Mouse (Mus musculus): ENCODE measurements at regions not wholly inside any gene's neighbourhood (a gene's known extent, or its start where the extent isn't known, plus 50 kb on each side); places are given as distances from the start of the nearest gene placed in this dataset.

GRCm38 (mm10) chr9:73173589-73174247 is 60.5 kb downstream of the Rsl24d1 start:
- no peak for DNase-seq (ENCODE audit: low spot score in 2 of 2)

- DNase-seq (ENCODE audit: low spot score in 2 of 2): no peak
These were observed 63.4 kb downstream of the Rsl24d1 start for GRCm38 (mm10) chr9:73176645-73177044.

- DNase-seq (ENCODE audit: low spot score in 2 of 2): peak in 1 of 2 experiments; percentile 22
These were observed 70.1 kb downstream of the Rsl24d1 start for GRCm38 (mm10) chr9:73183356-73183755.

DNA sequence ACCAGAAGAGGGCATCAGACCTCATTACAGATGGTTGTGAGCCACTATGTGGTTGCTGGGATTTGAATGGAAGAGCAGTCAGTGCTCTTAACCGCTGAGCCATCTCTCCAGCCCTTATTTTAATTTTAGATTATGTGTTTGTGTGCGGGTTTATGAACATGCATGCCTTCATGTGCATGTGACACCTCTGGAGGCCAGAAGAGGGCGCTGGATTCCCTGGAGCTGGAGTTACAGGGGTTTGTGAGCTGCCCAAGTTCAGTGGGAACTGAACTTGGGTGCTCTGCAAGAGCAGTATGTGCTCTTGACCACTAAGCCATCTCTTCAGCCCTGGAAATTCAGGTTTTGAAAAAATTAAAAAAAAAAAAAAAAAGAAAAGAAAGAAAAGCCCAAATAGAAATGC is 71.7 kb downstream of the Rsl24d1 start:
- no peak for DNase-seq (ENCODE audit: low spot score in 2 of 2)

DNA sequence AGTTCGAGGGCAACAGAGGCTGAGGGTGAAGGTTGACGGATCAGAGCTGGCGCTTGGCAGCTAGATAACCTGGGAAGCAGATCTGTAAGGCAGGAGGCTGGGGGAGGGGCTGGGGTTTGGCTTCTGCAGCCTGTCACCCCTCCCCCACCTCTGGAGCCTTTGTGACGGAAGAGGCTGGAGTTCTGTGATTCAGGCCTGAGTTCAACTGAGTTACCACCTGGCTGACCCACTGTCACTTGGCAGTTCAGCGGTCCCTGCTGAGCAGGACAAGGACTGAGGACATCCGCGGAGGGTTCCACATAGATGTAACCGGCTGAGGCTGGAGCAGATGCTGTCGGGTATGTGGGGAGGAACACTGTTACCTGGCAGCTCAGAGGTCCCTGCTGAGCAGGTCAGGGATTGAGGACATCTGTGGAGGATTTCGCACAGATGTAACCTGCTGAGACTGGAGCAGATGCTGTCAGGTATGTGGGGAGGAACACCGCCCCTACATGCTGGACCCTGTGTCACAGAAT is 79.1 kb downstream of the Rsl24d1 start:
- DNase-seq (ENCODE audit: low spot score in 2 of 2): no peak

GRCm38 (mm10) chr9:73198261-73199085 is 85.2 kb downstream of the Rsl24d1 start:
- no peak for DNase-seq (ENCODE audit: low spot score in 2 of 2)

DNA sequence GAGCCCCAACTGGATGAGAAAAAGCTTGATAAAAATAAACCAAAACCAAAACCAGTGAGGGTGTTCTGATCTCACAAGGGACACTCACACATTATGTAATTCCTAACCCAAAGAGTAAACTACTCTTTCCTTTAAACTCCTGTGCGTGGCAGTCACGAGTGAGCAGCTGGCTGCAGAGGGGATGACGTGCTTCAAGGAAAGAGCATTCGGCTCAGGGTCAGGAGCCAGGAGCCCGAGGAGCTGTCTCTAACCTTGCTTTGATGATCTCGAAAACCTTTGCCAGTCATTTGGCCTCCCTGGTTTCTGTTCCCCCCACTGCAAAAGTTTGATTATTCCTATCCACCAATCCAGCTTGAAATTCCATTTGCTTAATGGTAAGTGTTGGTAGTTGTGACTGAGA is 109.9 kb downstream of the Rsl24d1 start:
- no peak for DNase-seq (ENCODE audit: low spot score in 2 of 2)

- DNase-seq (ENCODE audit: low spot score in 2 of 2): no peak
These were observed 127.0 kb downstream of the Rsl24d1 start for GRCm38 (mm10) chr9:73240188-73240587.

DNA sequence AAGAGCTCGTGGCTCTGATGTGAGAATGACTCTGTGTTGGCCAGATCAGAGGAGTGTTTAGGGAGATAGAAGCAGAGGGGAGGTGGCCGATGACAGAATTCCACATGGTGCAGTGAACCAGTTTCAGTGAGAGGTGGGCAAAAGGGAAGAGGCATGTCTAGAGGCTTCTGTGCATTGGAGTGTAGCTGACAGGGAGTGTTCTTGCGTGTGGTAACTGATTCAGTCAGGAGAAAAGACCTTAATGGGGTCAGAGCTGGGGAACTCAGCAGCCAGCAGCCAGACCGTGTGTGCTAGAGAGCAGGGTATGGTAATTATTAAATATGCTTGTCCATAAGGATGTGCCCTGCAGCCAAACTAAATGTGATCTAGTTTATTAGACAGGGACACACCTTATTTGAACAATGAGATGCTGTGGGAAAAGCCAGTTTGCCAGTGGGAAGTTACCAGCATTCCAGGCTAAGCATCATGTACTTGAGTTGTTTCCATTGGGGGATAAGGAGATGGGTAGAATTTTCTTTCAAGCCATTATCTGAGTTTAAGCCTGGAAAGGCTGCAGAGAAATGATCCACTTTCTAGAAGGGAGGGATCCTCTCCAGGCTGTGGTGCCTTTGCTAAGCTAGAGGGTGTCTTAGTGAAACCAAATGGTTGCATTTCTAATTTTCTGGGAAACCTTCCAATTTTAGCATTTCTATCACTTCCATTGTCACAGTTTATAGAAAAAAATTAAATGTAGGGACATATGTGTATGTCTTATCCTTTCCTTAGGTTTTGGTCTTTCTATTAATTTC is 129.5 kb downstream of the Rsl24d1 start:
- no peak for DNase-seq (ENCODE audit: low spot score in 2 of 2)

DNA sequence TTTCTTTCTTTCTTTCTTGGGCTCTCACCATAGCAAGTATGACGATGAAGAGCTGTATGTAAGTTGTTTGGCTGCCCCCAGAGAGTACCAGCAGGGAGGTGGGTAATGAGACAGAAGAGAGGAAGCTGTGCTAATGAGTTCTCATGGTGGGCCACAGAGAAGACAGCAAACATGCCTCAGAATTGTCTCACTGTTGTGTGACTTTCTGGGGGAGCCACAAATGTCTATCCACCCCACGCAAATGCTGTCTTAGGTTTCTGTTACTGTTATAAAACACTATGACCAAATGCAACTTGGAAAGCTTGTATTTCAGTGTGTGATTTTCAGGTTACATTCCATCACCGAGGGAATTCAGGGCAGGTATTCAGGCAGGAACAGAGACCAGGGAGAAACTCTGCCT is 131.0 kb downstream of the Rsl24d1 start:
- DNase-seq (ENCODE audit: low spot score in 2 of 2): no peak

DNA sequence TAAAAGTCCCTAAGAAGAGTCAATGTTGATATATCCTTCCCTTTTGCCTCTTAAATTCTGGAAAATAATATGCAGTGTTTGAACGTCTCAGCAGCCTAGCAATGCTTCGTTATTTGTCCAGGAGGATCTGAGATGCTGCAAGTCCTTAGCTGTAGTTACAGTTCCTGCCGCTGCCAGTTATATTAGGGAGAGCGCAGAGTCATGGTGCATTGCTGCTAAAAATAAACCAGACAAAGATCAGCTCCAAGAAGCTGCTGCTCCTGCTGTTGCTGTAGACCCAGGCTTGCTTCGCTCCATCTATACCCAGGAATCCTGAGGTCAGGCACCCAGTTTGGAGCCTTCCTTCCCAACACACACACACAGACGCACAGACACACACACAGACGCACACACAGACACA is 132.3 kb downstream of the Rsl24d1 start:
- DNase-seq (ENCODE audit: low spot score in 2 of 2): peak; percentile 20 to 22

DNA sequence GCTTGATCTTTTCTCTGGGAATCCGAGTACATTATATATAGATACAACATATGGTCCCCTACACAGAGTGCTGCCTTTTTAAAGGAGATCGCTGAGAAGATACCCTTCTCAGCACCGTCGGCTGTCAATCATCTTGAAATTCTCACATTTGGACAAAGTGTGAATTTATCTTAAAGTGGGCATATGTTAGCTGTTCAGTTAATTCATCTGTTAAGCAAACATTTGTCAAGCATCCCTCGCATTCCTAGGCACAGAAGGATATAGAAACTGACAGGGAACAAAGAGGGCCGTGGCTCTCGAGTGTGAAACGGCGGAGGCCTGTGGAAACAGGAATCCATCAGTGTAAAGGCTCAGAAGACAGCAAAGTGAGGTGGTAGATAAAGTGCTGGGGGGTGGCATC is 144.9 kb downstream of the Rsl24d1 start:
- DNase-seq (ENCODE audit: low spot score in 2 of 2): peak in 1 of 2 experiments; percentile 28

- no peak for DNase-seq (ENCODE audit: low spot score in 2 of 2)
These were observed 145.4 kb downstream of the Rsl24d1 start for GRCm38 (mm10) chr9:73258640-73259039.

GRCm38 (mm10) chr9:73262711-73263110 is 149.5 kb downstream of the Rsl24d1 start:
- no peak for DNase-seq (ENCODE audit: low spot score in 2 of 2)

DNA sequence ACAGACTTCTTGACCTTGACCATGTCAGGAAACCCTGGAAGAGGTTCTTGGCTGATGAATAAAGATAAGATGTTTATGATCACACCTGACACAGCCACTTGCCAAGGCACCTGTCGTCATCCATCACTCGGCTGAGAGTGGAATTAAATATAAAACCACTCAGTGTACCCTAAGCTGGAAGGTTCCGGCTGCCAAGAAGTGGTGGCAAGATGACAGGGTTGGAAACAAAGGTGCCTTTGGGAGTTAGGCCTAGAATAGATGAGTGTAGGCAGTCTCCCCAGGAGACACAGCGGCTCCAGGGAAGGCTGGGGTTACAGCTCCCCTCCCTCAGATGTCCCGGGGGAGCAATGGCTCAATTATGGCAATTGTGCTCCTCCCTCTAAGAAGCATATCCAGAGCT is 157.0 kb downstream of the Rsl24d1 start:
- DNase-seq (ENCODE audit: low spot score in 2 of 2): no peak

GRCm38 (mm10) chr9:73272614-73273013 is 159.4 kb downstream of the Rsl24d1 start:
- DNase-seq (ENCODE audit: low spot score in 2 of 2): peak; percentile 53 to 58

DNA sequence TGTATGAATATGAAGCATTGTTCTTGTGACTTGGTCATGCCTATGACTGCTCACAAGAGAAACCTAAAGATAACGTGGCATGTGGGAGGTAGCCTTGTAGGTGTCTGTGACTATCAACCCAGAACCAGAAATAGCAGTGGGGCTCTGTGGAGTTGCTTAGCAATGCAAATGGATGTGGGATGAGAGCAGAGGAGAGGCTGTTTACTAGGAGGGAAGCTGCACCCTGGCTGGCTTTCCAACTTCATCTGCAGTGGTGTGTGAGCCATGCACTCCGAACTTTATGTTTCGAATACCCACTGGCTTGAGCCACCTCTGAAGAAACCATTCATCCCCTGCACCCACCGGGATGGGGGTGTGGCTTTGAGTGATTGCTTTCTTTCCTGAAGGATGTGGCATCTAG is 160.5 kb downstream of the Rsl24d1 start:
- DNase-seq (ENCODE audit: low spot score in 2 of 2): peak; percentile 82 to 87

DNA sequence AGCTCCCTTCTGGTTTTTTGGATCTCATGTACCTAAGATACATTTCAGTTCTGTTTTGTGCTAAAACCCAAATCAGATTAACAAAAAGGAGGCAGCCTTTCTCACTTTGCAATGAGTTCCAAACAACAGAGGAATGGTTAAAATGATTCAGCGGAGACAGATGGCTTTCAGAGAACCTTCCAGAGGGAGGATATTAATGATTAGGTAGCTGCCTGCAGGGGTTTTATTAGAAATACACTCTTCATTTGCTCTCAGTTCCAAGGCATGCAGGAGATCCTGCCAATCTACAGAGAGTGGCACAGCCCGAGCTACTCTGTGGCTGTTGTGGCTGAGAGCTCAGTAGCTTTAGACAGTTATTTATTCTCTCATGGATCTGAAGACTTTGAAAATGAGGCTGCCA is 162.4 kb downstream of the Rsl24d1 start:
- DNase-seq (ENCODE audit: low spot score in 2 of 2): no peak

DNA sequence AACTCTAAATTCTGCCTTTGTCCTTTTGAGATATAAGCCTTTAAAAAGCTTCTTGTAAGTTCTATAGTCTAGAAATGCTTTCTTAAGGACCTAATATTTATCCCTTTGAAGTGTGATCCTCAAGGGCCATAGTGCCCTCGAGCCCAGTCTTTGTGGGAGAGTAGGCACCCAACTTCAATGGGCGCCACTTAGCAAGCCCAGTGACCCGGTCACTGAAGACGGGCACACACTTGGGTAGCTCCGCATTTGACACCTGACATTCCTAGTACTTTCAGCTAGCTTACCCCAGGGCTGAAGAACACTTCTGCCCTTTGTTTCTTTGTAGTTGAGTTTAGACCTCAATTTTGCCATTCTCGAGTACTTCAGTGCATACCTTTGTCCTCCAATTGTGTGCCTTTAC is 182.1 kb downstream of the Rsl24d1 start:
- no peak for DNase-seq (ENCODE audit: low spot score in 2 of 2)

- DNase-seq (ENCODE audit: low spot score in 2 of 2): no peak
These were observed 189.1 kb downstream of the Rsl24d1 start for GRCm38 (mm10) chr9:73302156-73302918.

DNA sequence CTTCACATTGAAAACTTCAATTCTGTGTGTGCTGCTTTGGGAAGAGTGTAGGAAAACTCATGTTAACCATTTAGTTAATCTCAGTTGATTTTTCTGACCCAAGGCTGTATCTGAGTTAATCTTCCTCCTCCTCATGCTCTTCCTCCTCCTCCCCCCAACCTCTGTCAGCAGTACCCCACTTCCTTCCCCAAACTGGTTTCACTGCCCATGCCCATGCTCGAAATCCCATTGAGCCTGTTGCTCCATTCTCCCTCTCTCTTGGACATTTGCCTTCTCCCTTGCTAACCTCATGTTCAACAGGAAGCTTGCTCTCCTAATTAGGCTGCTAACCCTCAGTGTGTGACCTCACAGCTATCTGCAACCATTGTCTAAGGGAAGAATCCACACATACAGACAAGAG is 203.8 kb downstream of the Rsl24d1 start:
- no peak for DNase-seq (ENCODE audit: low spot score in 2 of 2)

Measured in left cerebral cortex, adult 9 months (tissue).